Mouse (Mus musculus) midbrain, embryonic 16.5 days (tissue): ENCODE data around the gene Pdia5. TPM values are rescaled to one million over a fixed set of nuclear protein-coding genes. Genes with fewer than 3 reads are reported as not detected.

Source experiments
- ATAC-seq: fragments of 200-750 bp; cut with Nextera tagmentation; 2 replicates; pipeline ENCODE4 v1.8.0; 2017; ENCODE audit warnings: moderate TSS enrichment
- H3K27ac ChIP-seq: fragments of 300-500 bp; sonication (generic); 2 replicates; pipeline ENCODE4 v1.5.1; 2014; ENCODE audit warnings: mild to moderate bottlenecking, low read length, mixed read lengths
- H3K27me3 ChIP-seq: fragments of 300-500 bp; sonication (generic); 2 replicates; pipeline ENCODE4 v1.6.1; 2014; ENCODE audit warnings: low read depth, low read length, mixed read lengths; ENCODE audit not compliant: control insufficient read depth, insufficient read depth
- H3K36me3 ChIP-seq: fragments of 300-500 bp; sonication (generic); 2 replicates; pipeline ENCODE4 v1.6.1; 2014; ENCODE audit warnings: mild to moderate bottlenecking, low read length, moderate library complexity, mixed read lengths; ENCODE audit not compliant: control insufficient read depth, insufficient read depth
- H3K4me1 ChIP-seq: fragments of 300-500 bp; sonication (generic); 2 replicates; pipeline ENCODE4 v1.6.1; 2014; ENCODE audit warnings: mild to moderate bottlenecking, low read length, mixed read lengths; ENCODE audit not compliant: control insufficient read depth, insufficient read depth
- H3K4me2 ChIP-seq: fragments of 300-500 bp; sonication (generic); 2 replicates; pipeline ENCODE4 v1.6.1; 2014; ENCODE audit warnings: mild to moderate bottlenecking, low read length, mixed read lengths
- H3K4me3 ChIP-seq: fragments of 300-500 bp; sonication (generic); 2 replicates; pipeline ENCODE4 v1.5.1; 2014; ENCODE audit warnings: low read depth, mild to moderate bottlenecking, low read length, moderate library complexity, mixed read lengths
- H3K9ac ChIP-seq: fragments of 300-500 bp; sonication (generic); 2 replicates; pipeline ENCODE4 v1.6.1; 2014; ENCODE audit warnings: low read depth, low read length, mixed read lengths
- H3K9me3 ChIP-seq: fragments of 300-500 bp; sonication (generic); replicated peaks from 2 replicates; pipeline ENCODE4 v1.6.1; 2014; ENCODE audit warnings: mild to moderate bottlenecking, low read length, mixed read lengths; ENCODE audit not compliant: control insufficient read depth, poor library complexity, severe bottlenecking
- WGBS: fragments of 180-500 bp; shearing (Covaris S2); extraction: QIAGEN DNeasy Blood & Tissue Kit; methylation state at CpG from one replicate; pipeline ENCODE4 v1.1.7; 2014; 5-methylcytosine and 5-hydroxymethylcytosine counted together
- microRNA-seq: library from miRNA; unstranded; fragments of <30 nt; microRNA quantifications from one replicate; pipeline ENCODE4, GENCODE M21; 2017
- polyA plus RNA-seq: library from polyadenylated mRNA; unstranded; fragments of >200 nt; fragmentation: Nextera tagmentation; extraction: Ambion mirVana; gene quantifications from 2 replicates; pipeline ENCODE4 v1.2.1, GENCODE M21; 2015

Gene Pdia5
- polyA plus RNA-seq, 1 experiment from 2014 or later: 12.0 TPM

DNA sequence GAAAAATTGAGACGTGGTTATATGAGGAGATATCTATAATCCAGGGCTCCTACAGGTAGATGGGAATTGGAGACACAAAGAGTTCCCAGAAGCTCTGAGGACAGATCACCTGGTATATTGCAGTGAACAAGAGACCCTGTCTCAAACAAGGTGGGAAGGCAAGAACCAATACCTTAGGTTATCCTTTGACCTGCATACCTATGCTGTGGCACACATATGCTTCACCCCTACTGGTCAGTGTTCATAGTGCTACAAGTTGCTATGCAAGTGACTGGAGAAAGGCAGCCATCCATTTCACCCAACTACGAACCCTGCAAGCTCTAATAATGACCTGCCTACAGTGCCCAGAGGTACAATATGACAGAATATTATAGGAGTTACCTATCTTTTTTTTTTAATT is 128.5 kb downstream of the Pdia5 start:
- no peaks in the 10 kb centered on the region for H3K27me3 ChIP-seq
- ATAC-seq: no peak
- H3K4me3 ChIP-seq: no peak overlapping the region
- no peak overlapping the region for H3K9ac ChIP-seq
- no peak overlapping the region for H3K27ac ChIP-seq
- WGBS: 89% methylated on average over 2 of the region's 2 CpGs
- no peak overlapping the region for H3K4me2 ChIP-seq
- H3K36me3 ChIP-seq: peaks cover 3% of the 10 kb centered on the region
- no peaks in the 10 kb centered on the region for H3K9me3 ChIP-seq
- H3K4me1 ChIP-seq: peaks cover 12% of the 10 kb centered on the region

GRCm38 (mm10) chr16:35360593-35360992 is 130.1 kb downstream of the Pdia5 start:
- no peak for ATAC-seq
- Histone ChIP-seq H3K27me3 (no peaks in the 10 kb centered on the region), H3K27ac (no peak overlapping the region), H3K9me3 (no peaks in the 10 kb centered on the region), H3K9ac (no peak overlapping the region), H3K4me2 (no peak overlapping the region), H3K36me3 (peaks cover 3% of the 10 kb centered on the region), H3K4me3 (no peak overlapping the region), H3K4me1 (peaks cover 12% of the 10 kb centered on the region)
- WGBS: 29% methylated on average over 6 of the region's 6 CpGs

- ATAC-seq: no peak
- Histone ChIP-seq H3K36me3 (peaks cover 5% of the 10 kb centered on the region), H3K4me1 (peaks cover 2% of the 10 kb centered on the region), H3K4me3 (no peak overlapping the region), H3K27me3 (no peaks in the 10 kb centered on the region), H3K4me2 (no peak overlapping the region), H3K9me3 (no peaks in the 10 kb centered on the region), H3K9ac (no peak overlapping the region), H3K27ac (no peak overlapping the region)
- WGBS: 87% methylated on average over 1 of the region's 1 CpGs
Observed at GRCm38 (mm10) chr16:35357449-35357848, 133.2 kb downstream of the Pdia5 start.

Small RNA genes lying within 50 kb of the gene (microRNA-seq; reads per million reads assigned to microRNA genes)
- gene Gm25548: not detected

Other genes with a start within 250 kb of the Pdia5 start
- gene Sec22a, start 127.0 kb downstream of the Pdia5 start, polyA plus RNA-seq: 40.4 and 43.7 TPM in 2 replicates
- gene Sema5b, start 50.3 kb upstream of the Pdia5 start, polyA plus RNA-seq: 17.5 and 18.0 TPM in 2 replicates